Mouse (Mus musculus) CD8-positive naive resting alpha-beta T cell, adult 57 days (primary cell): ENCODE data around the gene Kat5. TPM values are rescaled to one million over a fixed set of nuclear protein-coding genes. Genes with fewer than 3 reads are reported as not detected.

Source experiments
- total RNA-seq: library from RNA; stranded (reverse); gene quantifications from one replicate; pipeline ENCODE4 v1.2.4, GENCODE M21; 2023

Kat5 gene
- 137 TPM for total RNA-seq

DNA sequence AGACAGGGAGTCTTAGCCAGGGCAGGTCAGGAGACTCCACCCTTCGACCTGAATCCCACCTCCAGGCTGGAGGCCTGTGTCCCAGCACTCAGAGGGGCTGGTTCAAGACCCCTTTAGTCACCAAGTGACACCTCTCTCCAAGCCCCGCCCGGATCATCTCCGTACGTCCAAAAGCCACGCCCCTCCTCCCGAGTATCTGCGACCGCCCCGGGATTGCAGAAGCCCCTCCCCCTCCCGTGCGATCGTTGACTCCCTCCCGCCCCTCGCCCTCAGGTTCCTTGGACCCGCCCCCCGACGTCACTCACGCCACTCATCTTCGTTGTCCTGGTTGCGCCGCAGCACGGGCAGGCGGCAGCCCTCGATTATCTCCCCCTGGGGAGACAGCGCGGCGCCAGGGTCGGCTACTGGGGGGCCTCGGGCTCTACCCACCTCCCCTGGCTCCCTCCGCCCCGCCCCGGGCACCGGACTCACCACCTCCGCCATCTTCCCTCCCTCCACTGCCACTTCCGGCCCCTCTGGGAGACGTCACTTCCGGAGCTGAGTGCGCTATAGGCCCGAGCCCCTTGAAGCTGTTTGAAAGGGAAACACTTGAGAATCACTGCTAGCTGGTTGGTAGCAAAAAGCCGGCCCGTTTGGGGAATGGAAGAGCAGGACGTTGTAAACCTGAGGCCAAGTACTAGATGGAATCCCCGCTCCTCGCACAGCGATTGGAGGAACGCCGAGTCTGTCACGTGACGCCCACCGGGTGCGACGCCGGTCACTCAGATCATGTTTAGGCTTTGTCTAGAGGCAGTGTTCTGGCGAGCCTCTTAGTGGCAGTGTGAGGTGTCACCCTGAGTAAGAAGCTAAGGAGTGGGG is at the start of gene Kat5:
Kat5 (minus strand) TSS at position 691 of the 858 bp plus-strand sequence.

DNA sequence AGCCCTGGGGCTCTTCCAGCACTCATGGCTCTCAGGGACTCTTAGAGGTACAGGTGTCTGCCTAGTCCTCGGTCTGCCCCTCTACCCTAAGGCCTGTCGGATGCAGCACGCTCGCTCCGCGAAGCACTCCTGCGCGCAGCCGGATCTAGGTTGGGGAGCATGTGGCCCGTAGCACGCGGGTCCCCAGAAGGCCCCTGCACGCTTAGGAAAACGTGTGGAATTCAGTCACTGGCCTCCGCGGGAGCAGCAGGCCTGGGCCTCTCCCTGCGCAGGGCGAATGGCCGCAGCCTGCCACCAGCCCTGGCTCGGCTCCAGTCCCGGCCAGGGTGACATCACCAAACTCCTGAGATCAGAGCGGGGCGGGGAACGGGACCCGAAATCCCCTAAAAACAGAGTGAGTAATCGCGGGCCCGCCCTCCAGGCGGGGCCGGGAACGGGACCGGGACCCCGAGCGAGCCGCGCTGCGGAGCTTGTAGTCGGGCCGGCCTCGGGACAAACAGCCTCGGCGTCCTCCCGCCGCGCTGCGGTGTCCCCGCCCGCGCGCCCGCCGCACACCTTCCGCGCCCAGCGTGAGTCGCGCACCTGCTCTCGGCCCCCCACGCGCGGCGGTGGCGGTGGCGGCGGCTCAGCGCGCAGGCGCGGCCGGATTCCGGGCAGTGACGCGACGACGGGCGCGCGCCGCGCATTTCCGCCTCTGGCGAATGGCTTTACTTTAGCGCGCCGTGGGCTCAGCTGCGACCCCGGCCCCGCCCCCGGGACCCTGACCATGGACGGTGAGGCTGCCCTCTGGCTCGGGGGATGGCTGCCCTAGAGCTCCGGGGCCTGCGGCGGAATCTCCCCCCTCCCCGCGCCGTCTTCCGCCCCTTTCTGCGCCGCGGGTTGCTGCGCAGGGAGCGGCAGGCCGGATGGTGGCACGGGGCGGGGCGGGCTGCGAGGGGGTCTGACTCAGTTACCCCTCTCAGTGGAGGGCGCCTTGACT is 27.3 kb upstream of the Kat5 start, which contains the start of gene Rela:
Rela (plus strand) TSS at position 415 of the 979 bp plus-strand sequence.

DNA sequence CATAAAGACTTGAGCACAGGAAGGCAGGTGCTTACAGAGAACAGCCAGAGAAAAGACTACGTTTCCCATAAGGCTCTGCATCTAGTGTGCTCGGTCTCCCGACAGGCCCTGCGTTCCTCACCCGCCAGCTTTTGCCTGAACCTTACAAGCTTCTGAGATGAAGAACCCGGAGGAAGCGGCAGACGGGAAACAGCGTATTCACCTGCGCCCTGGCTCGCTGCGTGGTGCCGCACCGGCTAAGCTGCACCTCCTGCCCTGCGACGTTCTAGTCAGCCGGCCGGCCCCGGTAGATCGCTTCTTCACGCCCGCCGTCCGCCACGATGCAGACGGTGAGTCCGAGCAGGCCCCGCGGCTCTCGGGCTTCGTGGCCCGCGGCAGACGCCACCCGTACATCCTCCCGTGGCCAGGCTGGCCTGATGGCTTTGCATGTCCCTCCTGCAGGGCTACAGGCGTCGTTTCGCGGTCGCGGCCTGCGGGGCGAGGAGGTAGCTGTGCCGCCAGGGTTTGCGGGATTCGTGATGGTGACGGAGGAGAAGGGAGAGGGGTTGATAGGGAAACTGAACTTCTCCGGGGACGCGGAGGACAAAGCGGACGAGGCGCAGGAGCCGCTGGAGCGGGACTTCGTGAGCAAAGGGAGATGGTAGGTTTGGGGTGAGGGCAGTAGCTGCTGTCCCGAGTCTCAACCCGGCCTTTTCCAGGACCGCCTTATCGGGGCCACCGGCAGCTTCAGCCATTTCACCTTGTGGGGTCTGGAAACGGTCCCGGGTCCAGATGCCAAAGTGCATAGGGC is 8.1 kb downstream of the Kat5 start, which contains the start of gene Rnaseh2c:
Rnaseh2c (plus strand) TSS at position 122 of the 790 bp plus-strand sequence.

DNA sequence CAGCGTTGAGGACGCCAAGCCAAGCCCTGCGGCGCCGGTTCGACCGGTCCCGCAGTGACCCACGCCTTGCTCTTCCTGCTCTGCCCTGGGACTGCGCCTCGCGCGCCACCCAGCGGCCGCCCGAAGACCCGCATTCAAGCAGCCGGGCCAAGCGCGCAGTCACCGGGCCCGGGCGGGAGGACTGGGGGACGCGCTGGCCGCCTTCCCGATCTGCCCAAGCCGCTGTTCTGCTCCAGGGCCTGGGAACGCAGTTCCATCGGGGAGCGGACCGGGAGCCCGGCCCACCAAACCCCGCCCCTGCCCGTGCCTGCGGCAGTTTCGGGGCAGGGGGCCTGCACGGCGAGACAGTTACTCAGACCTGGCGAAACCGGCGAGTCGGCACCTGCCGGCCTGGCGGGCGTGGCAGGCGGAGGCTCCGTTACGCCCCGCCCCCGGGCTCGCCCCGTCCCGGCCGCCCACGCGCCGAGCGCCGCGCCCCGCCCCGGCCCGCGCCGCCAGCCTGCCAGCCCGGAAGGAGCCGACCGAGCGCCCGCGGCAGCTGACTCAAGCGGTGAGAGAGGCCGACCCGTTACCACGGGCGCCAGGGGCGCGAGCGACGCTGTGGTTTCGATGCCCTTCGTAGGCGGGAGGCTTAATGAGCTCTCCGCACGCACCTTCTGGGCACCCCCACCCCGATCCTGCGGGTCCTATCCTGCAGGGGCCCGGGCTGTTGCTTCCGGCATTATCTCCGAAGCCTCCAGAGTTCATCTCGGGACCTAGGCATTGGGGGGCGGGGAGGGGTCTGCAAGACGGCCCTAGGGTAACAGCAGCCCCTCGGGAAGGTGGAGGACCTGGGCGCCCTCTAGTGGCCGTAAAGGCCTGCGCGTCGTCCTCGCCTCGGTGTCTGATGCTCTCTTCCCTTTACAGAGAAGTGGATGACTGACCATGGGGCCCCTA is 42.2 kb downstream of the Kat5 start, which contains the start of gene Ap5b1:
Ap5b1 (plus strand) TSS at position 492 of the 936 bp plus-strand sequence.

DNA sequence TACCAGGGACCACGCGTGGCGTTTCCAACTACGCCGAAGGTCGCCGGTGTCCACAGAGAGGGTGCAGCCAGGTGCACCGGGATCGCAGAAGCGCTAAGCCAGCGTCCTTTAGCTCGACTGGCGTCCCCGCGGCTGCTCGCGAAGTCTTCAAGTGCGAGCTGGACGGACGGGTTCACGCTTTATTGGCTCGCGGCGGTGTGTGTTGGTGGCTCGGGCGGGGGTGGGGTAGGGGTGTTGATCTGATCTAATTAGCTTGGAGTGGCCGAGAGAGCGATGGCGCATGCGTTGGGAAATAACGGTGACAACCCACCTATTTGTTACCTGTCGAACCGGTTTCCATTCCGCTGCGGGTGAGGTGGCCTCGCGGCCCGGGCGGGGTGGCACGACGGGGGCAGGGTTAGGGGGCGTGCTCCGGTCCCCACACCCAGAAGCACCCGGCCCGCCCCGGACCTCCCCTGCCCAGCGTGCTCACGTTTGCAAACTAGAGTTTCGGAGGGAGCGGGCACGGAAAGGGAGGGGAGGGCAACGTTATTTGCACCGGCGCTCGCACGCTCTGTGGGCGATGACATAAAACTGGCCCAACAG is 49.5 kb downstream of the Kat5 start, which contains the start of gene Ovol1:
Ovol1 (minus strand) TSS at position 190 of the 585 bp plus-strand sequence.

Other genes starting within 250 kb of the Kat5 start
- gene Eif1ad, start 243.5 kb downstream of the Kat5 start, total RNA-seq: 34.6 TPM
- gene Banf1, start 243.1 kb downstream of the Kat5 start, total RNA-seq: 108 TPM
- 167 TPM for gene Sart1, start 221.5 kb downstream of the Kat5 start, total RNA-seq
- 0.86 TPM for gene Tsga10ip, start 207.7 kb downstream of the Kat5 start, total RNA-seq
- 162 TPM for gene Drap1, start 185.3 kb downstream of the Kat5 start, total RNA-seq
- 50.8 TPM for gene AI837181, start 185.1 kb downstream of the Kat5 start, total RNA-seq
- gene Fosl1, start 162.7 kb downstream of the Kat5 start, total RNA-seq: 1.4 TPM
- gene Ccdc85b, start 152.3 kb downstream of the Kat5 start, total RNA-seq: 7.1 TPM
- gene Fibp, start 149.6 kb downstream of the Kat5 start, total RNA-seq: 91.2 TPM
- 223 TPM for gene Ctsw, start 141.7 kb downstream of the Kat5 start, total RNA-seq
- 1.4 TPM for gene Efemp2, start 136.3 kb downstream of the Kat5 start, total RNA-seq
- gene Mus81, start 121.8 kb downstream of the Kat5 start, total RNA-seq: 41.4 TPM
- 1,395 TPM for gene Cfl1, start 119.8 kb downstream of the Kat5 start, total RNA-seq
- 1.7 TPM for gene 1700020D05Rik, start 106.5 kb downstream of the Kat5 start, total RNA-seq
- gene Snx32, start 99.7 kb downstream of the Kat5 start, total RNA-seq: 8.0 TPM
- gene Ovol1, start 49.6 kb downstream of the Kat5 start, total RNA-seq: not detected
- 20.0 TPM for gene Ap5b1, start 42.2 kb downstream of the Kat5 start, total RNA-seq
- gene Rnaseh2c, start 8.4 kb downstream of the Kat5 start, total RNA-seq: 92.9 TPM
- 118 TPM for gene Rela, start 27.2 kb upstream of the Kat5 start, total RNA-seq
- 184 TPM for gene Sipa1, start 53.5 kb upstream of the Kat5 start, total RNA-seq
- 53.9 TPM for gene Map3k11, start 78.5 kb upstream of the Kat5 start, total RNA-seq
- gene Pcnx3, start 78.7 kb upstream of the Kat5 start, total RNA-seq: 165 TPM
- gene Kcnk7, start 94.1 kb upstream of the Kat5 start, total RNA-seq: not detected
- gene Ehbp1l1, start 116.1 kb upstream of the Kat5 start, total RNA-seq: 24.1 TPM
- gene Fam89b, start 119.4 kb upstream of the Kat5 start, total RNA-seq: 25.9 TPM
- not detected for gene Ltbp3, start 130.7 kb upstream of the Kat5 start, total RNA-seq
- 55.4 TPM for gene Scyl1, start 161.2 kb upstream of the Kat5 start, total RNA-seq